Mouse (Mus musculus) spleen, adult 2 months (tissue): ENCODE measurements around the gene Igfbp5. TPM values are rescaled to one million over a fixed set of nuclear protein-coding genes. Genes with fewer than 3 reads are reported as not detected.

Experiments used
- DNase-seq, 2 experiments: peaks; one replicate each; pipeline versions ENCODE4 v3.0.0 to v3.0.0-alpha.2; 2012 to 2021; ENCODE audit warnings: low spot score in 2 of 2, low read depth in 1 of 2
- H3K27ac ChIP-seq: fragments of 200-500 bp; 2 replicates; pipeline ENCODE4 v1.5.1; 2012; ENCODE audit warnings: low read length, inconsistent platforms; ENCODE audit not compliant: insufficient read depth
- H3K27me3 ChIP-seq: fragments of 200-500 bp; 2 replicates; pipeline ENCODE4 v1.6.1; 2012; ENCODE audit warnings: mild to moderate bottlenecking, moderate library complexity, low read length, inconsistent platforms; ENCODE audit not compliant: control insufficient read depth, insufficient read depth
- H3K36me3 ChIP-seq: fragments of 200-500 bp; 2 replicates; pipeline ENCODE4 v1.6.1; 2012; ENCODE audit warnings: mild to moderate bottlenecking, low read length, inconsistent platforms; ENCODE audit not compliant: control insufficient read depth, insufficient read depth
- H3K4me1 ChIP-seq: fragments of 200-500 bp; 2 replicates; pipeline ENCODE4 v1.6.1; 2011; ENCODE audit warnings: inconsistent platforms; ENCODE audit not compliant: control insufficient read depth, insufficient read depth, insufficient read length
- H3K4me3 ChIP-seq: fragments of 200-500 bp; 2 replicates; pipeline ENCODE4 v1.5.1; 2011; ENCODE audit warnings: mild to moderate bottlenecking, inconsistent platforms; ENCODE audit not compliant: insufficient read depth, insufficient read length; ENCODE audit errors: extremely low read depth
- CTCF ChIP-seq: fragments of 200-500 bp; IDR thresholded peaks from 2 replicates; pipeline ENCODE4 v1.5.1; 2011; ENCODE audit warnings: mild to moderate bottlenecking, inconsistent platforms; ENCODE audit not compliant: insufficient read depth, insufficient read length, insufficient replicate concordance; ENCODE audit errors: extremely low read depth
- POLR2A ChIP-seq: fragments of 200-500 bp; IDR thresholded peaks from 2 replicates; pipeline ENCODE4 v1.6.1; 2011; ENCODE audit warnings: low read depth, low read length, inconsistent platforms
- WGBS: fragments of 180-500 bp; shearing (Covaris S2); methylation state at CpG from one replicate; pipeline ENCODE4 v1.1.7; 2018; 5-methylcytosine and 5-hydroxymethylcytosine counted together
- polyA plus RNA-seq: library from polyadenylated mRNA; depleted of rRNA; stranded (reverse); fragments of >200 nt; gene quantifications from 2 replicates; pipeline ENCODE4 v1.2.3, GENCODE M21; 2012

Gene Igfbp5
- polyA plus RNA-seq, 1 experiment: 8.8 TPM

GRCm38 (mm10) chr1:72868429-72869215, 6.1 kb downstream of the Igfbp5 start:
- 36% methylated on average over 10 of the region's 10 CpGs for WGBS
- DNase-seq: no peak
- Histone ChIP-seq H3K27ac (no peak overlapping the region), H3K4me1 (no peaks in the 10 kb centered on the region), H3K27me3 (peaks cover 13% of the 10 kb centered on the region), H3K4me3 (no peak overlapping the region), H3K36me3 (no peaks in the 10 kb centered on the region)
- TF ChIP-seq POLR2A (no peak), CTCF (no peak)

GRCm38 (mm10) chr1:72867346-72867745, 7.3 kb downstream of the Igfbp5 start:
- Histone ChIP-seq H3K27me3 (peaks cover 9% of the 10 kb centered on the region), H3K4me1 (no peaks in the 10 kb centered on the region), H3K4me3 (no peak overlapping the region), H3K36me3 (no peaks in the 10 kb centered on the region), H3K27ac (no peak overlapping the region)
- WGBS: 70% methylated on average over 1 of the region's 1 CpGs
- no peak for TF ChIP-seq POLR2A
- no peak for TF ChIP-seq CTCF
- no peak for DNase-seq

- WGBS: 84% methylated on average over 5 of the region's 5 CpGs
- no peak for TF ChIP-seq CTCF
- TF ChIP-seq POLR2A: no peak
- H3K36me3 ChIP-seq: no peaks in the 10 kb centered on the region
- H3K4me1 ChIP-seq: no peaks in the 10 kb centered on the region
- peaks cover 5% of the 10 kb centered on the region; the same call in 1 of the 2 replicates for H3K27me3 ChIP-seq
- H3K27ac ChIP-seq: no peak overlapping the region
- no peak for DNase-seq
- no peak overlapping the region for H3K4me3 ChIP-seq
Observed at GRCm38 (mm10) chr1:72866417-72866816, 8.3 kb downstream of the Igfbp5 start.

DNA sequence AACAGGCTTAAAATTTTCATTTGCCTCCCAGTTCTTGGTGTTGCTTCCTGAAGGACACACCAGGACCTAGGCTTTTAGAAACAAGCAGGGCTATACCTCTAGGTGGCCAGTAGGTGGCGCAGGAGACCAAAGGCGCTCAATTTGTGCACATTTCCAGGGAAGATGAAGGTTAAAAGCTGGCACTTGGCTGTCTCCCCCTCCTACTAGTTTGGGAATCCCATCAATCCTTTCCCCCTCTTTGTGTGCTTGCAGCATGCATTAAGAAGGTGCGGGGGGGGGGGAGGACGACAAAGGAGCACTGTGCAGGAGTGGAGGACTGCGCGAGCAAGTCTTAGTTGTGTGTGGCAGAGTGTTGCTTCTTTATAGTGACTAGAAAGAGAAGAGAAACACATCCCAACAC, 8.8 kb downstream of the Igfbp5 start:
- Histone ChIP-seq H3K4me1 (no peaks in the 10 kb centered on the region), H3K27ac (no peak overlapping the region), H3K27me3 (peaks cover 3% of the 10 kb centered on the region; the same call in 1 of the 2 replicates), H3K36me3 (no peaks in the 10 kb centered on the region), H3K4me3 (no peak overlapping the region)
- peak; percentile 59; the same call in 1 of the 2 replicates for TF ChIP-seq CTCF
- no peak for TF ChIP-seq POLR2A
- peak in 1 of 2 experiments; percentile 30 for DNase-seq
- WGBS: 34% methylated on average over 6 of the region's 6 CpGs

DNA sequence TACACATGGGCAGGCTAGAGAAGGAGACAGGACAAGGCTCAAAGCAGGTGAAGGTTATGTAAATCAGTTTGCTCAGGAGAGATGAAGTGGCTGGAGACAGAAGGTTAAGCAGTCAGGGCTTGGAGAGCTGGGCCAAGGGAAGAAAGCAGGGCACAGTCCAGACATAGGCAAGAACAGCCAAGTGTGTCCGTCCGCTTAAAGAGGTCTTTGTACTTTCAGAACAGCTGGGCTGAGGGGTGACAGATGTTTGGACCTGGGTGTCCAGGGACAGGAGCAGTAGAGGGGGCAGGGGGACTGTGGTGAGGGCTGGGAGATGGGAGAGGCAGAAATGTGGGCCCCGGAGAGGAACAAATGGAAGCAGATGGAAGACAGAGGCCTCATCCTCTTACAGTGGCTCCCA, 10.4 kb downstream of the Igfbp5 start:
- DNase-seq: no peak
- Histone ChIP-seq H3K36me3 (no peaks in the 10 kb centered on the region), H3K27me3 (no peaks in the 10 kb centered on the region), H3K4me3 (no peak overlapping the region), H3K27ac (no peak overlapping the region), H3K4me1 (no peaks in the 10 kb centered on the region)
- 91% methylated on average over 3 of the region's 3 CpGs for WGBS
- no peak for TF ChIP-seq POLR2A

DNA sequence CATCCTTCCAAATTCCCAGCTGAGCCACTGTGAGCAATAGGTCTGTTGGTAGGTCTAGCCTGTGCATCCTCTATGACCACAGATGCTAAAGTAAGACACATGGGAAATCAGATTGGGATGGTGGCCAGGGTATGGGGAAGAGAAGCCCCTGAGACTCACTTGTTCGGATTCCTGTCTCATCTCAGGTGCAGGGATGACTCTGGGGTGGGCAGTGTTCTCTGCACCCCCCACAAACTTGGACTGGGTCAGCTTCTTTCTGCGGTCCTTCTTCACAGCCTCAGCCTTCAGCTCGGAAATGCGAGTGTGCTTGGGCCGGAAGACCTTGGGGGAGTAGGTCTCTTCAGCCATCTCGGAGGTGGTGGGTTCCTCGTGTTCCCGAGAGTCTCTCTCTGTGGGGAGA, 11.0 kb downstream of the Igfbp5 start:
- H3K27me3 ChIP-seq: no peaks in the 10 kb centered on the region
- no peak overlapping the region for H3K27ac ChIP-seq
- 84% methylated on average over 8 of the region's 8 CpGs for WGBS
- TF ChIP-seq POLR2A (no peak), CTCF (no peak)
- no peak overlapping the region for H3K4me3 ChIP-seq
- H3K36me3 ChIP-seq: no peaks in the 10 kb centered on the region
- no peak for DNase-seq
- H3K4me1 ChIP-seq: no peaks in the 10 kb centered on the region

GRCm38 (mm10) chr1:72862248-72862647, 12.4 kb downstream of the Igfbp5 start:
- H3K4me3 ChIP-seq: no peak overlapping the region
- no peaks in the 10 kb centered on the region for H3K27me3 ChIP-seq
- no peak overlapping the region for H3K27ac ChIP-seq
- TF ChIP-seq CTCF (no peak), POLR2A (no peak)
- no peak for DNase-seq
- no peaks in the 10 kb centered on the region for H3K36me3 ChIP-seq
- WGBS: 87% methylated on average over 21 of the region's 21 CpGs
- no peaks in the 10 kb centered on the region for H3K4me1 ChIP-seq
